Mouse (Mus musculus): Measurements from ENCODE around the gene Trim30b. TPM values are rescaled to one million over a fixed set of nuclear protein-coding genes. Genes with fewer than 3 reads are reported as not detected.
A peak's percentile ranks its signal among the peaks of the same experiment; 100 is the strongest.

Gene Trim30b
- total and polyA plus RNA-seq, 3 experiments: 1.1 to 4.6 (median 4.4) TPM

GRCm38 (mm10) chr7:104314796-104315353, 54.8 kb downstream of the Trim30b start (continued):
- no peak for TF ChIP-seq UBTF (IDR thresholded peaks at IDR 0.05; ENCODE audit: low read depth, low read length)
- no peak for TF ChIP-seq CHD1 (IDR thresholded peaks at IDR 0.05; ENCODE audit: low read depth, low read length)
- TF ChIP-seq CHD2 (IDR thresholded peaks at IDR 0.05; ENCODE audit: low read length): no peak
- TF ChIP-seq TBP (conservative IDR thresholded peaks at IDR 0.05; ENCODE audit: low read depth, low read length): no peak
- TF ChIP-seq ZNF384 (IDR thresholded peaks at IDR 0.05; ENCODE audit: low read depth, low read length): no peak
- TF ChIP-seq E2F4 (IDR thresholded peaks at IDR 0.05; ENCODE audit: insufficient replicate concordance, low read depth, low read length): no peak
- TF ChIP-seq GABPA (IDR thresholded peaks at IDR 0.05; ENCODE audit: insufficient replicate concordance, low read depth, low read length): no peak
- TF ChIP-seq MYC (IDR thresholded peaks at IDR 0.05; ENCODE audit: low read depth, low read length): no peak
- no peak for TF ChIP-seq USF1 (IDR thresholded peaks at IDR 0.05; ENCODE audit: low read depth, low read length)
- TF ChIP-seq JUN (IDR thresholded peaks at IDR 0.05; ENCODE audit: insufficient read depth, low read depth, low read length): peak; percentile 36; the same call in 1 of the 2 replicates
- TF ChIP-seq POLR2A (IDR thresholded peaks at IDR 0.05; ENCODE audit: low read depth, low read length): 0 out of 2 replicates have a peak, but pooled peaks have one; percentile 27
- TF ChIP-seq ZMIZ1 (IDR thresholded peaks at IDR 0.05; ENCODE audit: low read depth, low read length): no peak
- no peak for TF ChIP-seq KAT2A (IDR thresholded peaks at IDR 0.05; ENCODE audit: insufficient replicate concordance, low read length)
- TF ChIP-seq HCFC1 (IDR thresholded peaks at IDR 0.05; ENCODE audit: low read depth, low read length): no peak
- peak; percentile 70 for TF ChIP-seq ELF1 (IDR thresholded peaks at IDR 0.05; ENCODE audit: low read depth, low read length)
- TF ChIP-seq MAZ (IDR thresholded peaks at IDR 0.05; ENCODE audit: low read depth, low read length): no peak
- TF ChIP-seq IRF4 (IDR thresholded peaks at IDR 0.05; ENCODE audit: low read depth, low read length): peak; percentile 82
- TF ChIP-seq RAD21 (IDR thresholded peaks at IDR 0.05; ENCODE audit: low read depth, low read length): no peak

Other genes starting within 250 kb of the Trim30b start
Only the 20 nearest of the 22 such genes appear.
- not detected in 2 replicates for gene Olfr643, start 232.5 kb downstream of the Trim30b start, total RNA-seq (2012; rRNA removed)
- gene Olfr643, start 232.5 kb downstream of the Trim30b start, total RNA-seq (2014; rRNA removed): not detected in 2 replicates
- not detected in 2 replicates for gene Olfr643, start 232.5 kb downstream of the Trim30b start, polyA plus RNA-seq (2012; ENCODE audit: insufficient read length, low read depth)
- gene Ubqln3, start 226.6 kb downstream of the Trim30b start, total RNA-seq (2012; rRNA removed): not detected in 2 replicates
- not detected in 2 replicates for gene Ubqln3, start 226.6 kb downstream of the Trim30b start, total RNA-seq (2014; rRNA removed)
- not detected in 2 replicates for gene Ubqln3, start 226.6 kb downstream of the Trim30b start, polyA plus RNA-seq (2012; ENCODE audit: insufficient read length, low read depth)
- not detected in 2 replicates for gene Ubqlnl, start 219.3 kb downstream of the Trim30b start, total RNA-seq (2012; rRNA removed)
- gene Ubqlnl, start 219.3 kb downstream of the Trim30b start, total RNA-seq (2014; rRNA removed): not detected in 2 replicates
- gene Ubqlnl, start 219.3 kb downstream of the Trim30b start, polyA plus RNA-seq (2012; ENCODE audit: insufficient read length, low read depth): not detected in 2 replicates
- gene Olfm5, start 205.1 kb downstream of the Trim30b start, total RNA-seq (2012; rRNA removed): not detected in 2 replicates
- gene Olfm5, start 205.1 kb downstream of the Trim30b start, total RNA-seq (2014; rRNA removed): not detected in 2 replicates
- not detected in 2 replicates for gene Olfm5, start 205.1 kb downstream of the Trim30b start, polyA plus RNA-seq (2012; ENCODE audit: insufficient read length, low read depth)
- not detected in 2 replicates for gene Olfr648, start 186.5 kb downstream of the Trim30b start, total RNA-seq (2012; rRNA removed)
- gene Olfr648, start 186.5 kb downstream of the Trim30b start, total RNA-seq (2014; rRNA removed): not detected in 2 replicates
- not detected in 2 replicates for gene Olfr648, start 186.5 kb downstream of the Trim30b start, polyA plus RNA-seq (2012; ENCODE audit: insufficient read length, low read depth)
- not detected in 2 replicates for gene Olfr649, start 173.9 kb downstream of the Trim30b start, total RNA-seq (2012; rRNA removed)
- gene Olfr649, start 173.9 kb downstream of the Trim30b start, total RNA-seq (2014; rRNA removed): not detected in 2 replicates
- gene Olfr649, start 173.9 kb downstream of the Trim30b start, polyA plus RNA-seq (2012; ENCODE audit: insufficient read length, low read depth): not detected in 2 replicates
- not detected in 2 replicates for gene Trim6, start 151.1 kb downstream of the Trim30b start, total RNA-seq (2012; rRNA removed)
- gene Trim6, start 151.1 kb downstream of the Trim30b start, total RNA-seq (2014; rRNA removed): not detected in 2 replicates
- 0.16 and 0.31 TPM in 2 replicates for gene Trim6, start 151.1 kb downstream of the Trim30b start, polyA plus RNA-seq (2012; ENCODE audit: insufficient read length, low read depth)
- gene Trim34a, start 125.4 kb downstream of the Trim30b start, total RNA-seq (2012; rRNA removed): 3.8 and 4.5 TPM in 2 replicates
- 13.4 and 13.8 TPM in 2 replicates for gene Trim34a, start 125.4 kb downstream of the Trim30b start, total RNA-seq (2014; rRNA removed)
- 7.0 and 7.5 TPM in 2 replicates for gene Trim34a, start 125.4 kb downstream of the Trim30b start, polyA plus RNA-seq (2012; ENCODE audit: insufficient read length, low read depth)
- gene Trim5, start 81.8 kb downstream of the Trim30b start, total RNA-seq (2012; rRNA removed): 4.4 and 4.5 TPM in 2 replicates
- 6.5 and 7.0 TPM in 2 replicates for gene Trim5, start 81.8 kb downstream of the Trim30b start, total RNA-seq (2014; rRNA removed)
- 7.8 and 8.9 TPM in 2 replicates for gene Trim5, start 81.8 kb downstream of the Trim30b start, polyA plus RNA-seq (2012; ENCODE audit: insufficient read length, low read depth)
- 11.3 and 14.6 TPM in 2 replicates for gene Trim12a, start 54.4 kb downstream of the Trim30b start, total RNA-seq (2012; rRNA removed)
- gene Trim12a, start 54.4 kb downstream of the Trim30b start, total RNA-seq (2014; rRNA removed): 18.3 and 20.5 TPM in 2 replicates
- gene Trim12a, start 54.4 kb downstream of the Trim30b start, polyA plus RNA-seq (2012; ENCODE audit: insufficient read length, low read depth): 33.4 and 36.6 TPM in 2 replicates
- gene Trim34b, start 40.4 kb downstream of the Trim30b start, total RNA-seq (2012; rRNA removed): not detected in 2 replicates
- gene Trim34b, start 40.4 kb downstream of the Trim30b start, total RNA-seq (2014; rRNA removed): 0.22 TPM in 1 of 2 replicates, not detected in the other
- gene Trim34b, start 40.4 kb downstream of the Trim30b start, polyA plus RNA-seq (2012; ENCODE audit: insufficient read length, low read depth): not detected in 2 replicates
- 8.1 and 9.9 TPM in 2 replicates for gene Trim12c, start 16.5 kb downstream of the Trim30b start, total RNA-seq (2012; rRNA removed)
- gene Trim12c, start 16.5 kb downstream of the Trim30b start, total RNA-seq (2014; rRNA removed): 17.7 and 19.1 TPM in 2 replicates
- 16.7 and 17.7 TPM in 2 replicates for gene Trim12c, start 16.5 kb downstream of the Trim30b start, polyA plus RNA-seq (2012; ENCODE audit: insufficient read length, low read depth)
- not detected in 2 replicates for gene Trim30c, start 31.0 kb upstream of the Trim30b start, total RNA-seq (2012; rRNA removed)
- 0.12 TPM in 1 of 2 replicates, not detected in the other for gene Trim30c, start 31.0 kb upstream of the Trim30b start, total RNA-seq (2014; rRNA removed)
- 0.18 TPM in 1 of 2 replicates, not detected in the other for gene Trim30c, start 31.0 kb upstream of the Trim30b start, polyA plus RNA-seq (2012; ENCODE audit: insufficient read length, low read depth)
- 14.1 and 17.1 TPM in 2 replicates for gene Trim30a, start 95.3 kb upstream of the Trim30b start, total RNA-seq (2012; rRNA removed)
- 41.6 and 48.3 TPM in 2 replicates for gene Trim30a, start 95.3 kb upstream of the Trim30b start, total RNA-seq (2014; rRNA removed)
- gene Trim30a, start 95.3 kb upstream of the Trim30b start, polyA plus RNA-seq (2012; ENCODE audit: insufficient read length, low read depth): 35.2 and 36.7 TPM in 2 replicates
- gene Trim30d, start 138.0 kb upstream of the Trim30b start, total RNA-seq (2012; rRNA removed): 7.8 and 8.3 TPM in 2 replicates
- gene Trim30d, start 138.0 kb upstream of the Trim30b start, total RNA-seq (2014; rRNA removed): 17.3 and 20.0 TPM in 2 replicates
- gene Trim30d, start 138.0 kb upstream of the Trim30b start, polyA plus RNA-seq (2012; ENCODE audit: insufficient read length, low read depth): 15.4 and 15.6 TPM in 2 replicates
- not detected in 2 replicates for gene Olfr651, start 180.2 kb upstream of the Trim30b start, total RNA-seq (2012; rRNA removed)
- gene Olfr651, start 180.2 kb upstream of the Trim30b start, total RNA-seq (2014; rRNA removed): not detected in 2 replicates
- gene Olfr651, start 180.2 kb upstream of the Trim30b start, polyA plus RNA-seq (2012; ENCODE audit: insufficient read length, low read depth): not detected in 2 replicates
- not detected in 2 replicates for gene Olfr652, start 191.0 kb upstream of the Trim30b start, total RNA-seq (2012; rRNA removed)
- gene Olfr652, start 191.0 kb upstream of the Trim30b start, total RNA-seq (2014; rRNA removed): not detected in 2 replicates
- gene Olfr652, start 191.0 kb upstream of the Trim30b start, polyA plus RNA-seq (2012; ENCODE audit: insufficient read length, low read depth): not detected in 2 replicates
- not detected in 2 replicates for gene Olfr653, start 207.4 kb upstream of the Trim30b start, total RNA-seq (2012; rRNA removed)
- gene Olfr653, start 207.4 kb upstream of the Trim30b start, total RNA-seq (2014; rRNA removed): not detected in 2 replicates
- not detected in 2 replicates for gene Olfr653, start 207.4 kb upstream of the Trim30b start, polyA plus RNA-seq (2012; ENCODE audit: insufficient read length, low read depth)
- not detected in 2 replicates for gene Olfr654, start 217.1 kb upstream of the Trim30b start, total RNA-seq (2012; rRNA removed)
- gene Olfr654, start 217.1 kb upstream of the Trim30b start, total RNA-seq (2014; rRNA removed): not detected in 2 replicates
- gene Olfr654, start 217.1 kb upstream of the Trim30b start, polyA plus RNA-seq (2012; ENCODE audit: insufficient read length, low read depth): not detected in 2 replicates
- not detected in 2 replicates for gene Olfr655, start 231.9 kb upstream of the Trim30b start, total RNA-seq (2012; rRNA removed)
- gene Olfr655, start 231.9 kb upstream of the Trim30b start, total RNA-seq (2014; rRNA removed): not detected in 2 replicates
- gene Olfr655, start 231.9 kb upstream of the Trim30b start, polyA plus RNA-seq (2012; ENCODE audit: insufficient read length, low read depth): 0.76 and 0.80 TPM in 2 replicates

Measured in CH12.LX (cell line).